Mouse (Mus musculus) CD4-positive, CD25-positive, alpha-beta regulatory T cell (primary cell): ENCODE measurements around the gene C1qtnf6. TPM values are rescaled to one million over a fixed set of nuclear protein-coding genes. Genes with fewer than 3 reads are reported as not detected.

Experiments
- polyA plus RNA-seq: library from polyadenylated mRNA; unstranded; fragments of 100-300 nt; shearing (Covaris generic); gene quantifications from one replicate; pipeline ENCODE4 v1.2.1, GENCODE M21; 2017

C1qtnf6 gene
- 5.8 TPM for polyA plus RNA-seq

GRCm38 (mm10) chr15:78530671-78531450, at the start of gene C1qtnf6:
C1qtnf6 (minus strand) TSS chr15:78531416.

GRCm38 (mm10) chr15:78572658-78573397, 41.6 kb upstream of the C1qtnf6 start, which contains the start of gene Rac2:
Rac2 (minus strand) TSS chr15:78572783.

GRCm38 (mm10) chr15:78544561-78545001, 13.4 kb upstream of the C1qtnf6 start, which contains the start of gene Sstr3:
Sstr3 (minus strand) TSS chr15:78544685.

GRCm38 (mm10) chr15:78494968-78495406, 36.2 kb downstream of the C1qtnf6 start, which contains the start of gene Il2rb:
Il2rb (minus strand) TSS chr15:78495271.

Other genes with a start within 250 kb of the C1qtnf6 start
- gene Csf2rb2, start 225.7 kb downstream of the C1qtnf6 start, polyA plus RNA-seq = not detected
- 0.72 TPM for gene Csf2rb, start 205.7 kb downstream of the C1qtnf6 start, polyA plus RNA-seq
- gene Tex33, start 135.5 kb downstream of the C1qtnf6 start, polyA plus RNA-seq = not detected
- 1.3 TPM for gene Tst, start 125.5 kb downstream of the C1qtnf6 start, polyA plus RNA-seq
- 7.1 TPM for gene Mpst, start 125.0 kb downstream of the C1qtnf6 start, polyA plus RNA-seq
- gene Kctd17, start 102.9 kb downstream of the C1qtnf6 start, polyA plus RNA-seq = 23.3 TPM
- not detected for gene Tmprss6, start 62.8 kb downstream of the C1qtnf6 start, polyA plus RNA-seq
- gene Il2rb, start 36.1 kb downstream of the C1qtnf6 start, polyA plus RNA-seq = 978 TPM
- gene Sstr3, start 13.3 kb upstream of the C1qtnf6 start, polyA plus RNA-seq = not detected
- gene Rac2, start 41.4 kb upstream of the C1qtnf6 start, polyA plus RNA-seq = 2,566 TPM
- 392 TPM for gene Cyth4, start 65.6 kb upstream of the C1qtnf6 start, polyA plus RNA-seq
- 0.04 TPM for gene Elfn2, start 187.4 kb upstream of the C1qtnf6 start, polyA plus RNA-seq
- 156 TPM for gene Mfng, start 242.1 kb upstream of the C1qtnf6 start, polyA plus RNA-seq